Mouse (Mus musculus): ENCODE measurements at regions not wholly inside any gene's neighbourhood (a gene's known extent, or its start where the extent isn't known, plus 50 kb on each side); places are given as distances from the start of the nearest gene placed in this dataset.

DNA sequence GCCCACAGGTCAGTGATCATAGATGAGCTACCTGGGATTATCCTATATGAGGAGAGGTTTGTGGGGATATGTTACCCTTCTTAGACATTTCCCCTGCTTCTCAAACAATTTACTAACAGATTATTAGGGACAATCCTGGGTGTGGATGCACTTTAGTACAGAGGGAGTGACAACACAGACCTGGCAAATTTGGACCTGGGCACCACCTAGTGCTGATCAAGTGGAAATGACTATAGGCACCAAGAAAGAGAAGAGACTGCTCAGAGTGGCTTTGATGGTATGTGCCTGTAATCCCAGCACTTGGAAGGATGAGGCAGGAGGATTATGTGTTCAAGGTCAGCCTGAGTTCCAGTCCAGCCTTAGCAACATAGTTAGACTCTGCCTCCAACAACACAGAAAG, 51.1 kb upstream of the Gm815 start:
- DNase-seq: peak in 1 of 2 experiments; percentile 6
